Mouse (Mus musculus) CH12F3 (cell line): ENCODE measurements around the gene Ppt2.

Experiments
- in situ Hi-C: fragments of 300-500 bp; cut with MboI; formaldehyde crosslinking; loops from 2 replicates; pipeline ENCODE4 v1.14.3; 2020; ENCODE audit warnings: low sequenced_read_pairs

The Ppt2 gene

GRCm38 (mm10) chr17:34627943-34628643 lies at the start of gene Ppt2:
Ppt2 (minus strand) TSS chr17:34628510.
- in situ Hi-C loops = loop anchor here (10.0 kb wide), 1 partner anchor 193 kb away; no protein-coding TSS in a partner anchor

DNA sequence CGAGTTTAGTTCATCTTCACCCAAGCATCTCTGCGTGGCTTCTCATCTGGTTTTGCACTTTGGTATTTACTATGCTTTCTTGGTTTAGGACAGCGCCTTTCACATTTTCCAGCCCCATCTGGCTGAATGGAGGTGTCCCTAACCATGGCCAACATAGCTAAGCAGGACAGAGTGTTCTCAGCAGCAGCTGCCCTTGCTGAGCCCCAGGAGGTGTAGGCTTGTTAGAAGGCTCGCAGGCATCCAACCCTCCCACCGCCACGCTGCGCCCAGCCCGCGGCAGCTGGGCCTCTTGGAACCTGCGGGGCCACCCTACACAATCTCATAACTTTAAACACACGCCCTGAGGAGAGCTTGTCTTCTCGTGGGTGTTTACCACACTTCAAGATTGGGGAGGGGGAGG lies 48.4 kb upstream of the Ppt2 start:
- in situ Hi-C loops = no loop called here

GRCm38 (mm10) chr17:34676093-34676460 lies 47.8 kb upstream of the Ppt2 start:
- in situ Hi-C loops = no loop called here

- in situ Hi-C loops = no loop called here
Measured at GRCm38 (mm10) chr17:34675205-34676092, 47.1 kb upstream of the Ppt2 start.

DNA sequence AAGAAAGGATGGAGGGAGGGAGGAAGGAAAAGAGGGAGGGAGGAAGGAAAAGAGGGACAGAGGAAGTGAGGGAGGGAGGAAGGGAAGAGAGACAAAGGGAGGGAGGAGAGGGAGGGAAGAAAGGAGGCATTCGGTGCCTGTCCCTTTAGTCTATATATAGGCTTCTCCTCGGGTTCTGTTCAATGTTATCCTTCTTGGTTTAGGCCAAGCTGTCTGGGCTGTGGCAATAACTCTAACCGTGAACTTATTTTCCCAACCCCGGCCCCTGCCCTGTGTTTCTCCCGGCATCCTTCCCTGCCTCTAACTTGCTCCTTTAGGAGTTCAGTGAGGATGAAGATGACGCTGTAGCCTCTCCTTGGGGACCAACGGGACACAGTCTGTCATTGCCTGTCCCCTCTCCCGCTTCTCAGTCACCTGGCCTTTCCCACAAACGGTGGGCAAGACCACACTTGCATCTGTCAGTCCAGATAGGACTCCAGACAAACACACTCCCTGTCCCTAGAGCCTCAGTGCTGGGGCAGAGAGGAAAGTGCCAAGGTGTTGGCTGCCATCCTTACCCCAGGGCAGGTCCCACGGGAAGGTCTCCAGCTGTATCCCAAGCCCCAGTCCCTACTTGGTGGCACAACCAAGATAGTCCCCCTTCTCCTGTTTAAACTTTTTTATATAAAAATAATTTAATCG lies 46.4 kb upstream of the Ppt2 start:
- in situ Hi-C loops = no loop called here

DNA sequence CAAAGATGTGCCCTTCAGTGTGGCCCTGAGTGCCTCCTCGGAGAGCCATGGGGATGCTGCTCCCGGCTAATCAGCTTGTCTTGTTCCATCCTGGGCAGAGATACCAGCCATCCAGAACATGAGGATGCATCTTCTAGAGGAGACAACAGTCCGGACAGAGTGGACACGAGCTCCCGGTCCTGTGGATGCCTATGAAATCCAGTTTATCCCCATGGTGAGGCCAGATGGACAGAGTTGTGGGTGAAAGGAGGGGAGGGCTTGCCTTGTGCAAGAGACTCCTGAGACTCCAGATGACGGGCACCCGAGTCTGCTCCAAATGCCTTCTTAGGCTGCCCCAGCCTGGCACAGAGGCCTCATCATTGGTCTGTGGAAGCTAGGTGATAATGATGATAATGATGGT lies 44.8 kb upstream of the Ppt2 start:
- in situ Hi-C loops = no loop called here

- in situ Hi-C loops = no loop called here
Measured at GRCm38 (mm10) chr17:34672246-34672792, 44.0 kb upstream of the Ppt2 start.

DNA sequence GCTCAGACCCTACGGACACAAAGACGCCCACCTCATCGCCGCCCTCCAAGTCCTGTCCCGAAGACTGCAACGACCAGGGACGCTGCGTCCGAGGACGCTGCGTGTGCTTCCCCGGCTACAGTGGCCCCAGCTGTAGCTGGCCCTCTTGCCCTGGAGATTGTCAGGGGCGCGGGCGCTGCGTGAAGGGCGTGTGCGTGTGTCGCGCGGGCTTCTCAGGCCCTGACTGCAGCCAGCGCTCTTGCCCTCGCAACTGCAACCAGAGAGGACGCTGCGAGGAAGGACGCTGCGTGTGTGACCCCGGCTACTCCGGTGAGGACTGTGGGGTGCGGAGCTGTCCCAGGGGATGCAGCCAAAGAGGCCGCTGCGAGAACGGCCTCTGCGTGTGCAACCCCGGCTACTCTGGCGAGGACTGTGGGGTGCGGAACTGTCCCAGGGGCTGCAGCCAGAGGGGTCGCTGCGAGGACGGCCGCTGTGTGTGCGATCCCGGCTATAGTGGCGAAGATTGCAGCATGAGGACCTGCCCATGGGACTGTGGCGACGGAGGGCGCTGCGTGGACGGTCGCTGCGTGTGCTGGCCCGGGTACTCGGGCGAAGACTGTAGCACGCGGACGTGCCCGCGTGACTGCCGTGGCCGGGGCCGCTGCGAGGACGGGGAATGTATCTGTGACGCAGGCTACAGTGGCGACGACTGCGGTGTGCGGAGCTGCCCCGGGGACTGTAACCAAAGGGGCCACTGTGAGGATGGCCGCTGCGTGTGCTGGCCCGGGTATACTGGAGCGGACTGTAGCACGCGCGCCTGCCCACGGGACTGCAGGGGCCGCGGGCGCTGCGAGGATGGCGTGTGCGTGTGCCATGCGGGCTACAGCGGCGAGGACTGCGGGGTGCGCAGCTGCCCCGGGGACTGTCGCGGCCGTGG lies 43.1 kb upstream of the Ppt2 start:
- in situ Hi-C loops = no loop called here

DNA sequence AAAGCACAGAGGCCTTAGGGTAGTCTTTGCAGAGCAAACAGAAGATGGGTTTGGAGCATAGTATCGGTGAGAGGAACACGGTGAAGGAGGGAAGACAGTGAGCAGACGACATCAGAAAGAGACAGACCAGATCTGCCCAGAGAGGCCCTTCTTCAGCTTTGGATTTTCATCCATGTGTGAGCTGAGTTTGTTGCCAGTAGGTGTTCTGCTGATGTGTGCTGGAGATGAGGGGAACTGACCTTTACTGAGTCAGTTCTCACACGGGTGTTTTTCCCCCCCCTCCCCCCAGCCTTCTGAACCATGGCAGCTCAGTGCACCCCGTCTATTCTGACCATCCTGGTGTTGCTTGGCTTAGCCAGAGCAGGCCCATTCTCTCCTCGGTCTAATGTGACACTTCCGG lies 41.9 kb upstream of the Ppt2 start, which contains the start of gene Tnxb:
TSS of gene Tnxb (plus strand) at position 301 of the 400 bp plus-strand sequence.
- in situ Hi-C loops = no loop called here

GRCm38 (mm10) chr17:34664472-34664871 lies 36.2 kb upstream of the Ppt2 start:
- in situ Hi-C loops = no loop called here

GRCm38 (mm10) chr17:34663558-34663957 lies 35.2 kb upstream of the Ppt2 start:
- in situ Hi-C loops = no loop called here

DNA sequence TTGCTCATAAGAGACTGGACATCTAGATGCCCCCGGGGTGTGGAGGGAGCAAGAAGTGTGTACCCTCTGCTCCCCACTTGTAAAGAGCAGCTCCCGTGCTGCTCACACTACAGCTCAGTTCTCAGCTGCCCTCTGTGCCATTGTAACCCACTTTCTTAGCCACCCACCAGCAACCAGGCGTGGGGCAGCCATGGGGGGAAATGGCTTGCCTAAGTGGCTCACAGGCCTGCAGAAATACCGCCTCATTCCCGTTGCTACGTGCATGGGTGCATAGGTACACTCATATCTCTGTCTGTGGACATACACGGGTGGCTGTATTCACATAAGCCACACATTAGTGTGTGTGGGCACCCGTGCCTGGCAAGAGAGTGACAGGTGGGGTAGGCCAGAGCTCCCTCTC lies 34.7 kb upstream of the Ppt2 start:
- in situ Hi-C loops = no loop called here

DNA sequence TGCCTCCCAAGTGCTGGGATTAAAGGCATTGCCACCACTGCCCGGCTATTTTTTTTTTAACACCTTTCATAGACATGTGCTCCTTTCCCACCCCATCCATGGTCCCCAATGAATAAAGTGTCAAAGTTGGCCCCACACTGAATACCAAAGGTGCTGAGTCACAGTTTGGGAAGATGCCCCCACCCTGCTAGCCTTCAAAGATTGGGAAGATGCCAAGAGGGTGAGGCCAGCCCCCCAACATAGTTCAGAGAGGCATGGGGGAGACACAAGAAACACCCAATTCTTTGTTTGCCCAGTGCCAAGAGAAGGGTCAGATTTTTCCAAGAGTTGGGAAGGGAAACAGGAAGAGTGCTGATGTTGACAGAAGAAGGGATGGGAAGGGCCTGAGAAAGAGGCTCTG lies 34.2 kb upstream of the Ppt2 start:
- in situ Hi-C loops = no loop called here

DNA sequence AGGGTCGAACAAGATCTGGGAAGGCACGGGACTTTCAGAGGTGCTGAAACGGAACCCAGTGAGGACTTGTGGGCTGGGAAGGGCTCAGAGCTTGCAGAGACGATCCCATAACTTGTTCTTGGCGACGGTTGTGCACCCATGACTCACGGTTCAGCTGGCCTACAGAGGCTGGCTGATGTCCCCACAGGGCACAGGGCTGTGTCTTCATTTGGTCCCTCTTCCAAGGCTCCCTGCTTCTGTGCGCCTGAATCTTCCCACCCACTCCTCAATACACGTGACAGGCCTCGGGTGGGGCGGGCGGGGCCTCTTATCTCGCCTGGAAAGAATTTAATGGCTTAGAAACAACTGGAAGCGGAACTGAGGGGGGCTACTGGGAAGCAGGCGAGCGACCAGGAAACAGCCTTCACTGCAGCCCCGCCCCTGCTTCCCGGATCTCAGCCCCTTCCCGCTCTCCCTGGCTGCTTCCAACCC lies 32.8 kb upstream of the Ppt2 start:
- in situ Hi-C loops = no loop called here

GRCm38 (mm10) chr17:34660259-34660820 lies 32.0 kb upstream of the Ppt2 start:
- in situ Hi-C loops = no loop called here

DNA sequence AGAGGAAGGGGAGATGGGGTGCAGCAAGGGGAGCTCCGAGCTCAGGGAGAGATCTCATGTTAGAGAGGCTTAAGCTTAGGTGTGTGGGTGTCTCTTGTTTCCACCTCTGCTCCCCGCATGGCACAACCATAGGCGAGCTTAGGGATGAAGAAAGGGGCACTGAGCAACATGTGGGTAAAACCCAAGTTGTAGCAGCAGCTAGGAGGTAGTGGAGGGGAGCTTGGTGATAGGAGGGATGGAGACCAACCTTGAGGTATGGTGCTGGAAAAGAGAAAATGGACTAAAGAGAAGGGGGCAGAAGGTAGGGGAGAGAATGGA lies 31.5 kb upstream of the Ppt2 start:
- in situ Hi-C loops = no loop called here

- in situ Hi-C loops = no loop called here
Measured at GRCm38 (mm10) chr17:34659181-34659896, 31.0 kb upstream of the Ppt2 start.

DNA sequence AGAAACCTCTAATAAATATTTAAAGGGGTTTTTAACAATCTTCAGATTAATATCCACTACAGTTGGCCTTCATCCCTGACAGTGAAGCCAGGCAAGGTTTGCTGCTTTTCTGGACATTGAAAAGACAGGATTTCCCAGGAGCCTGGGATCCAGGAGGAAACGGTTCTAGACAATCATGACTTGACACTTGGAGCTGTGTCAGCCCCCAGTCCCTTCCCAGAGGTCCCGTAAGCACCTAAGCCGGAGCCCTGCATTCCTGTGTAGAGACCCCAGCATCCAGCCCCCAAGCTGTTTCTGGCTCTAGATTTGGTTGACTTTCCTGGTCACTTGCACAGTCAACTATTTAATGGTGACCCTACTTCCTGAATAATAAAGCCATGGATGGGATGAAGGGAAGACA lies 30.3 kb upstream of the Ppt2 start:
- in situ Hi-C loops = no loop called here

DNA sequence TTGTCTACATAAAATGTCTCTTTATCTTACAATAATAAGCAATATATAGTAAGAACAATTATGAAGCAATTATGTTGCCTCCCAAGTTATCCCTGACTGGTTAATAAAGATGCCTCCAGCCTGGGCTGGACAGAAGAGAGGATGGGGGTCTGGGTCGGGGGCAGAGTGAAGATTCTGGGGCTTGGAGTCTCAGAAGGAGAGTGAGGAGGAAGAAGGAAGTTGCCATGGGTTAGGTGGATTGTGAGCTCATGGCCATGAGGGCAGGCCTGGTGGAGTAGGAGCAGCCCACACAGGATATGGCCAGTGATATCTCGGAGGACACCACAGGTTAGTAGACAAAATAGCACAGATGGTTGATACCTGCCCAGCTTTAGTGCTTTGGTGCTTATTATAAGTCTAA lies 29.8 kb upstream of the Ppt2 start:
- in situ Hi-C loops = no loop called here
